Mouse (Mus musculus) bone marrow macrophage, adult 2 months (primary cell): ENCODE measurements around the gene Hmcn2.

ENCODE experiments used
- CTCF ChIP-seq: IDR thresholded peaks from 2 replicates; pipeline ENCODE4 v1.5.1; 2012; ENCODE audit warnings: low read depth, mild to moderate bottlenecking, low read length, moderate library complexity
- POLR2A ChIP-seq: IDR thresholded peaks from 2 replicates; pipeline ENCODE4 v1.6.1; 2012; ENCODE audit warnings: mild to moderate bottlenecking, low read depth, low read length, borderline replicate concordance

DNA sequence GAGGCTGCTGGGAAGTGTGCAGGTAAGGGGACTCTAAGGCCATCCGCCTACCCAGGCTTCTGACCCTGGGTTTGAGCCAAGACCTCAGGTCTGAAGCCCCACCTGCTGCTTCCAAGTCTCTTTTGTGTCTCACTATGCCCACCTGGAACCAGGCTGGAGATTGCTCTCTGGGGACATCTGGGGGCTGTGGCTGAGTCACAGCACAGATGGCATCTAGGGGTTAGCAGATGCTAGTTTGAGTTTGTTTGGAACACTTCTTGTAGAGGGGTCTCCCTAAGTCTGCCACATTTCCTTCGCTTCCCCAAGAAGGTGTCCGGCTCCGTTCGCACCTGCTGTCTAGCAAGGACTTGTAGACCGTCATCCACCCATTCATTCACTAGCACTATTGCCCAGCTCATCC, 45.0 kb upstream of the Hmcn2 start:
- TF ChIP-seq CTCF = no peak
- TF ChIP-seq POLR2A = no peak
